Mouse (Mus musculus): ENCODE data around the gene Ak6.
A peak's percentile ranks its signal among the peaks of the same experiment; 100 is the strongest.

The Ak6 gene

DNA sequence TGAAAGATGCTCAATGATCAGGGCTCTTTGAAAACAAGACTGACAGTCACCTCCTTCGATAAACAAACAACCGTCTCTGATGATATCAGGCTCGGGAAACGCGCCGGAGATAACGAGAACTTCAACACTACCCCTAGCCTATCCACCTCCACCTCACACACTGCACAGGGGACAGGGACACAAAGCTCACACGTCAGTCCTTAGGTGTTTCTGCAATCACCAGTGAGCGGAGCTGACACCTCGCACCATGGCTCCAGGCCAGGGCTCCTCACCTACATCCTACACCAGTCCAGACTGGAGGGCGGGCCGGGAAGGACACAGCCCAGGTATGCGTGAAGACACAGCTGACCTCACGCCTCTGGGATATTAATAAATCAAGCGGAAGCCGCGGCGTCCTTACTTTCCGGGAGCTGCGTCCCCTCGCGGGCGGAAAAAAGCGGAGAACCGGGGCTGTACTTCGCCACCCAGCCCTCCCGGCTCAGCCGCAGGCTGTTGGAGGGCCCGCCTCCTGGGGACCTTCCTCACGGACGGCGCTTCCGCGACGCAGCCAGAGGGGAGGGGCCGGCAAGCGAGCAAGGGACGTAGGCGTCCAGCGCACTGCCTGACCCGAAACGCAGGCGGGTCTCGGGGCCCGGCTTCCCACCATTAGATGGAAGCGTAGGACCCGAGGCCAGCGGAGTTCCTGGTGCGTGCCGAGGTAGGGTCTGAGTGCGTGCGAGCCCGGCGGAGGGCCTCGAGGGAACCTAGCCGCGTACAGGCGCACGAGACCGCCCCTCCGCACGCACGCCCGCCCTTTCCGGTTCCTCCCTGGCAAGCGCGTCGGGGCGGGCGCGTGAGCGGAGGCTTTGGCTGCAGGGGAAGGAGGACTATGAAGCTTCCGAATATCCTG is at the start of gene Ak6, which contains the start of gene Rad17:
Ak6 (plus strand) TSS at position 430 of the 889 bp plus-strand sequence.
Rad17 (minus strand) TSS at position 502 of the 889 bp plus-strand sequence.
- peak; percentile 89 to 98 for DNase-seq (ENCODE audit: low spot score in 2 of 2)

DNA sequence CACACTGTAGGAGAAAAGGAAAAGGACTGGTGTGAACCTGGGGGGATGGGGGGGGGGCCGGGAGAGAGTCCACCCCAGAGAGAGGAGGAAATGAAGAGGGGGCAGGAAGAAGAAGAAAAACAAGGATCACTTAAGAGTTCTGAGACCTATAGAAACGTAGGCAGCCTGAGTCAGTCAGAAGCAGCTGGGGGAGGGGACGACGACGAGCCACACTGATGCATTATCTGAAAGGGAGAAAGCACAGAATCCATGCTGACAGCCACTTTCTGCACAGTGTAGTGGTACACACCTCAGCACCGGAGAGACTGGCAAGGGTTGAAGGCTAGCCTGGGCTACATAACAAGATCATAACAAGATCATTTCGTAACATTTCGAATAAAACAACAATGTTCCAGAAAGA is 49.7 kb upstream of the Ak6 start:
- no peak for DNase-seq (ENCODE audit: low spot score in 2 of 2)

DNA sequence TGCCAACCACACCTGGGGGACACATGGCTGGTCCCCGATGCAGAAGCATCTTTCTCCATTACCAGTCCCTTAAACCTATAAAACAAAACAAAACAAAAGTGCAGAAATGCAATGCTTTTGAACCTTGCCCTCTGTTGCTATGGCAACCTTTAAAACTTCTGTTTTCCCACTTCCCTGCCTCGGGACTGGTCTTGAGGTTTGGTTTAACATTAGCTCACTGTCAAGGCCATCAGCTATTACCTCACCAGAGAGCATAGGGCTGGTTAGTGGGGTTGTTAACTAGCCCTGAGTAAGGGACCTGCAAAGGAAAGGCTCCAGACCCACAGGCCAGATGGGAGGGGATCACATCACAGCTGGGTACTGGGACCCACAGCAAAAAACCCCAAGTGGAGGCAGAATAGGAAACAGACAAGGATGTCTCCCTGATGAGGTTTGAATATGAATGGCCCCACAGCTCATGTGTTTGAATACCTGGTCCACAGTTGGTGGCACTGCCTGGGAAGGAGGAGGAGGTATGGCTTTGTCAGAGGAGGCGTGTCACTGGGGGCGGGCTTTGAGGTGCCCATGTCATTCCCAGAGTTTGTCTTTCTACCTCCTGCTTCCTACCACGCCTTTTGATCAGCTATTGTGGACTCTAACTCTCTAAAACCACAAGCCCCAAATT is 48.4 kb upstream of the Ak6 start:
- DNase-seq (ENCODE audit: low spot score in 2 of 2), result no peak

DNA sequence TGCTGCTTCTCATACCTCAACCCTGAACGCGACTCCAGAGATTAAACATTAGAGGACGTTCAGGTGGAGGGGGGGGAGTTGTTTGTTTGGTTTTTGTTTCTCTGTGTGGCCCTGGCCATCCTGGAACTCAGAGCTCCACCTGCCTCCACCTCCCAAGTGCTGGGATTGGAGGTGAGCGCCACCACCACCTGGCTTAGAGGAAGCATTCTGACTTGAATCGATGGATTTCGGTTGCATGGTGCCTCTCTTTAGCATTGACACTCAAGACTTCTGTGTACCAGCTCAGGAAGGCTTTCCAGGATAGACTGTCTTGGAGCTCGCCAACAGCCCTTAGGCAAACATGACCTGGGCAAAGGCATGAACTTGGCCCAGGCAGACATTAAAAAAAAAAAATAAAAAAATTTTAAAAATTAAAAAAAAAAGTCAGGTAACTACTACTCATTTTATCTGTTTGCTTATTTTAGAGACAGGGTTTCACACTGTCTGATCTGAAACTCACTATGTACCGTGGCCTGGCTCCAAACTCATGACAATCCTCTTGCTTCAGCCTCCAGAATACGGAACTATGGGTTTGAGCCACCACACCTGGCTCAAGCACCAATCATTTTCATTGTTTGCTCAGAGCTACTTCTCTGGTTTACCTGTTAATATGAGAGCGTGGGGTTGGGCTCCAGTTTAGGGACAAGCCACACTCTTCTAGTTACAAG is 47.6 kb upstream of the Ak6 start:
- no peak for DNase-seq (ENCODE audit: low spot score in 2 of 2)

DNA sequence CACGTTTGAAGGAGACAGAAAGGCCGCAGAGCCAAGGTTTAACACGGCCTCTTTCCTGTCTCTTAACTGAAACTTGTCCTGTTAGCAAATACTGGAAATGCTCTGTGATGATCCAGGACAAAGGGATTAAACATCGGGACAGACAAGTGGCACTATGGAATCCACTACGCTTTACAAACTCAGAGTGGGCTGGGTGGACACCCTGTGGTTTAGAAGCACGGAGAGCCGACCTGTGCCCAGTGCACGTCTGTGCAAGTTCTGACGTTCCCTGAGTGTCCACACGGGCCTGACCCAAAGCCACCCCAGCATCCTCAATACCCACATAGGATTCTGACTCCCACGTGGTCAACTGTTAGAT is 47.1 kb upstream of the Ak6 start:
- no peak for DNase-seq (ENCODE audit: low spot score in 2 of 2)

DNA sequence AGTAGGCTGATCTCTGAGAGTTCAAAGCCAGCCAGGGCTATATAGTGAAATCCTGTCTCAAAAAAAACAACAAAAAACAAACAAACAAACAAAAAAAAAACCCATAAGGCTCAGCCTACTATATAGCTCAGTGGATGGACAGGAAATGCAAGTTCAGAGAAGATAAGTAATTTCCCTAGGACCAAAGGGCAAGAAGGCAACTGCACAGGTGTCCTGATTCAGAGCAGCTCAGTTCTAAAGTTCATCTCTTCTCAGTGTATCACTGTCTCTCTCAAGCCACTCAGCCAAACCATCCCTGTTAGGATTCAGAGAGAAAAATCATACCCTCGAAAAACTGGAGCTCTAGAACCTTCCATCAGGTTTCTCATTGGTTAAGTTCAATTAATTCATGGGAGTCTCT is 44.9 kb upstream of the Ak6 start:
- DNase-seq (ENCODE audit: low spot score in 2 of 2), result no peak

DNA sequence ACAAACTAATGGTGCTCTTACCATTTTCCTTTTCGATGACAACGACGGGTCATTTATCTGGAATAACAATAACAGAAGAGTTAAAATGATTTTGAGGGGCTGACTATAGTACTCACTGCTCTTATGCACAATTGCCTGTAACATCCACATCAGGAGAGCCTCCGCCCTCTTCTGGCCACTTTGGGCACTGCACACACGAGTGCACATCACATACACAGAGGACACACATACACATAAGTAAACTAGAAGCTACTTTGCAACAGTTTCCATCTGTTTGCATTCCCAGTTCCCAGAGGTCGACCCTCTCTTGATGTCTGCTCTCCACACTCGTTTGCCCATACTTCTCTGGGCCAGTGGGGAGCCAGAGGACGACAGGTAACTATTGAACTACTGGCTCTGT is 43.0 kb upstream of the Ak6 start:
- no peak for DNase-seq (ENCODE audit: low spot score in 2 of 2)

DNA sequence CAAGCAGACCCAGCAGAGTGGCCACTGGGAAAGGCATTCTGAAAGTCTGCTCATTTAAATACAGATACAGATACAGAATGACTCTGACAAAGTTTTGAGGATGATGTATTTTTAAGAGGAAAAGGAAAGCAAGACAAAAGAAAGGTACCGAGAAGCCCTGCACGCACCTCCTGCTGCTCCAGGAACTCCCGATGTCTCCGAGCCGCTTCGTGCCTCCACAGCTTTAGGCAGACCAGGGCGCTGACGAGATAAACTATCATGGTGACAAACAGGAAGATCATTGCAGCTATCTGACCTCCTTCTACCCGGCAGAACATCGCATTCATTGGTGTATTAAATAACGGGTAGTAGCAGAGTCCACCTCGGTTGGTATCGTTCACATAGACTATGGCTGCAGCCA is 39.5 kb upstream of the Ak6 start:
- DNase-seq (ENCODE audit: low spot score in 2 of 2), result no peak

DNA sequence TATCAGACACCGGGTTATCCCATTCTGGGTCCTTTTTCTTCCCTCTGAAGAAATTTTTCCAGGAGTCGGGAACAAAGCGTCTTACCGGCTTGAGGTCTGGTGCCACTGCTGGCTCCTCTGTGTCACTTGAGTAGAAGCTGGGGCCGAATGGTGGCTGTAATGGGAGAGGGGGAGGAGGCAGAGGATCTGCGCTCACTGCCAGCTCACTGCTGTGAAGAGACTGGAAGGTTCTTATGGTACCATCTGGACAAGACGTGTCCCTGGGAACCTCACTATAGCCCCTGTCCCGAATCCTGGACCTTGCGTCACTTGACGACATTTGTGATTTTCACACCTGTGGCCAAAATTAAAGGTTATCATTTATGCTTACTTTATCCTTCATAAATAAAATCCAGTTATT is 38.5 kb upstream of the Ak6 start:
- DNase-seq (ENCODE audit: low spot score in 2 of 2), result no peak

DNA sequence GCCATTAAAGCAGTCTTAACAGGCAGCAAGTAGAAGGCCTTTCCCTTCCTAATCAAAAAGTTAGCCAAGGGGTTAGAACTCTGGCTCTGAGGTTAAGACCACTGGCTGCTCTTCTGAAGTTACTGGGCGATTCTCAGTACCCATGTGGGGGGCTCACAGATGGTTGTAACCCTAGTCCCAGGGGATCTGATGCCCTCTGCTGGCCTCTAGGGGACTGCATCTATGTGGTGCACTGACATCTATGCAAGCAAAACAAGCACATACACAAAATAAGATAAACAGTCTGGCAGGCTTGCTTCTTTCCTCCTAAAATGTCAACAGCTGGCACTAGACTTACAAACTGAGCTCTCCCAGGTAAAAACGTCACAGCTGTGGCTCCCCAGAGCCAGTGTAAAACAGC is 37.9 kb upstream of the Ak6 start:
- no peak for DNase-seq (ENCODE audit: low spot score in 2 of 2)

DNA sequence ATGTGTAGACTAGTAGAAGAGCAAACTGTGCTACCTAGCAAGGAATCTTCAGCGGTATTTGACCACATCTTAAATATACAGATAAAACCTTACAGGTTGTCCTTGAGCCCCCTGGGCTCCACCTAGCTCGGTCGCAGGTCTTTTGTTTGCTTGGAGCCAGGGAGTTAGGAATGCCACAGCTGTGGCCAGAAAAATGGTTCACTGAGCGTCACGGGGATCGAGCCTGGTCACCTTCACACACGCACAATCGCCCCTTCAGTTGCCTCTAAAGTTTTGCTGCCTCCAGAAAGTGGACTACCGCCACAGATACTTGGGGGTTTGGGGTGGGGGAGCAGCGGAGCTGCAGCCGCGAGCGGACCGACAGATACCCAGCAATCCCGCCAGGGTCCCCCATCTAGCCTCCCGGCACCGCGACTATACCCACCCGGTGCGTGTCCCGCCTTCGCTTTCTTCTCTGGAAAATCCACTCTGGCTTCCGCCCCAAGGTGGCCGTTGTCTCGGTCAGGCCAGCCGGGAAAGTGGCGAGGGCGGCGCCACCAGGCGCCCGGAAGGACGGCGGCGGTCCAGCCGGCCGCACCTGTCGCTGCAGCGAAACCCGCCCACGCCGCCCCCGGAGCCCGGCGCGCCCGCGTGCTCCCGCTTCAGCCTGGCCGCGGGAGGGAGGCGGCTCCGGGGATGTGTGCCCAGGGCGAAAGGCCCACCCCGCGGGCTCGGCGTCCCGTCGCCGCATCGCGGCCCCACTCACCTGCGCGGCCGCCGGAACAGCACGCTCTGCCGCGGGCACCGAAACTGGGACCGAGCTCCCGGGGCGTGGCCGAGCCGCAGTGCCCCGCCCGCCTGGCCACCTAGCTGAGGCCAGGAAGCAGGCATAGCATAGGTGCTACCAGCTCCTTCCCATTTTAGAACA is 34.3 kb upstream of the Ak6 start, which contains the start of gene Marveld2:
Marveld2 (minus strand) TSS at position 791 of the 907 bp plus-strand sequence.
- peak; percentile 50 to 77 for DNase-seq (ENCODE audit: low spot score in 2 of 2)

DNA sequence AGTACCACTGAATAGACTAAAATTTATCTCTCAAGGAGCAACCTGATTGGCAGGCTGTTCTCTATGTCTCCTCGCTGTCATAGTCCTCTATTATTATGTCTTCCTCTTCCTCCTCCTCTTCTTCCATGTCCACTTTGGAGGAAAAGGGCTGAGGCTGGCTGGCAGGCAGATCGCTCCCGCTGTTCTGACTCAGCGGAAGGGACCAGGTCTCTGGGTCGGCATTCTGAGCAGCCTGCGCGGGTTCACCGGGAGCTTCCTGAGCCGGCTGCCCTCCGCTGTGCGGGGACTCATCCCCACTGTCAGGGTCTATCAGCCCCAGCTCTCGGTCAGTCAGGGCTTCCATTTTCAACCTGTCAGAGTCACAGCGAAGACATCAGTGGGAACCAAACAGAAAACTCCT is 33.2 kb upstream of the Ak6 start:
- no peak for DNase-seq (ENCODE audit: low spot score in 2 of 2)

DNA sequence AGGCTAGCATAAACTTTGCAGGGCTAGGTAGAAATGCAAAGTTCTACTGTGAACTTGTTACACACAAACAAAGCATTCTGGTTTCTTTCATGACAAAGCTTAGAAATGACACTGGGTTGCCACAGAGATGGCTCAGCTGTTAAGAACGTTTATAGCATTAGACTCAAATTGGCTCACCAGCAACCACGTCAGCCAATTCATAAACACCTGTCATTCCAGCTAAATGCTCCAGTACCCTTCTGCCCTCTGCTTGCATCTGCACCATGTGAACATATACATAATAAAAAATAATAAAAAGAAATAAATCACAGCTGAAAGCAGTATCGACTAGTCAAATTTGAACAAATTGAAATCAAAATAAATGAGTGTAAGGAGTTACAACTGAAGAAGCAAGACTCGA is 28.5 kb upstream of the Ak6 start:
- no peak for DNase-seq (ENCODE audit: low spot score in 2 of 2)

DNA sequence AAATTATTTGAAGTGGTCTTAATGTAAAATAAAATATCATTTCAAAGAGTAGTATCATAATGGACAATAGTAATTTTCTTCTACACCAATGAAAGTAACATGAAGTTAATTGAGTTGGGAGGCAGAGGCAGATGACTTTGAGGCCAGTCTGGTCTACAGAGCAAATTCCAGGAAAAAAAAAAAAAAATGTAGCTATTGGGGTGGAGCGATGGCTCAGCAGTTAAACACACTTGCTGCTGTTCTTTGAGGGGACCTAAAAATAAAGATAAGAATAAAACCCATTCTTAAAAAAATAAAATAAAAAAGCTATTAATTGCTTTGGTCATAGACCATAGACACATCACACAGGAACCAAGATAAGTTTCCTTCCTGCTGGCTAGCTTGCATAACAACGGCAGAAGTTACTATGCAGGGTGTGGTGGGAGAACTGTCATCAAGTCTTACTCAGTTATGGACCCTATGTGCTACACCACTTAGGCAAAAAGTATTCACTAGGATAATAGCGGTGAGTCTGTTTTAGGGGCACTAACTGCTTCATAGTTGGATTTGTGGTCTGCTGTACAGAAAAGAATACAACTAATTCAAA is 16.6 kb upstream of the Ak6 start:
- no peak for DNase-seq (ENCODE audit: low spot score in 2 of 2)

DNA sequence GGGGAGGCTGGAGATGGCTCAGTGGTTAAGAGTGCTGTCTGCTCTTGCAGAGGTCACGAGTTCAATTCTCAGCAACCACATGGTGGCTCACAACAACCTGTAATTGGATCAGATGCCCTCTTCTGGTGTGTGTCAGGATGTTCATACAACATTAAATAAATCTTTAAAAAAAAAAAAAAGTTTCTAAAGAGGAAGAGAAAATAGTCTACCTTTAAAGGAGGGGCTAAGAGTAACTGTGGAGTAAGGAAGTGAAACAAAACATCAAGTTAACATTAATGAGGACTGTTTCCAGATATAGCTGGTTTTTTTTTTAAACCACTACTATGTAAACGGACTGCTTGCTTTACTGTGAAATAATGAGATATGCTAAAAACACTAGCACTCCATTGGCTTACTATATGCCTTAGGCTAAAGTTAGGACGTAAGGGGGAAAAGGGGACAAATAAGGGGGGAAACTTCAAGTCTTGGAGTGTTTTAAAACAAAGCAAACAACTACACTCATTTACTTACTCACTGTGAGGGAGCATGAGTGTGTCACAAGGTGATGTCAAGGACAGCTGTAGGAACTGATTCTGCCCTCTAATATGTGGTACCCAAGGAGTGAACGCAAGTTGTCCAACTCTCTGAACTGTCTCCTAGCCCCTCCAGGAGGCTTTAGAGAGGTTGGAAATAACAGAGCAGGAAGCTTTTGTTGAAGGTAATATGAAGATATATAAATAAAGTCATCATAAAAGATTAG is 8.1 kb upstream of the Ak6 start:
- no peak for DNase-seq (ENCODE audit: low spot score in 2 of 2)

DNA sequence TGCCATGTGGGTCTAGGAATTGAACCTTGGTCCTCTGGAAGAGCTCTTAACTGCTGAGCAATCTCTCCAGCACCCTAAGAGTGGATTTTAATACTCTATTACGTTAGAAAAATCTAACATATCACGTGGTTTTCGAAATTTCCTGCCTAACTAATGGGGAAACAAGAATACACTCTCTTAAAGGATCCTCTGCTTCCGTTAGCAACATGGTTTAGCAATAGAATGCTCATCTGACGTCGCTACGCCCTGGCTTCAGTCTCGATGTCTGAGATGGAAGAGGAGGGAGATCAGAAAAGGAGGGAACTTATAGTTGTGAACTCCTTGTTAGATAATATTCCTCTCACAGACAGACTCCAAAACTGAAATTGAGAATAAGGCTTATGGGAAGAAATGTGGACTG is 2.6 kb upstream of the Ak6 start:
- no peak for DNase-seq (ENCODE audit: low spot score in 2 of 2)

DNA sequence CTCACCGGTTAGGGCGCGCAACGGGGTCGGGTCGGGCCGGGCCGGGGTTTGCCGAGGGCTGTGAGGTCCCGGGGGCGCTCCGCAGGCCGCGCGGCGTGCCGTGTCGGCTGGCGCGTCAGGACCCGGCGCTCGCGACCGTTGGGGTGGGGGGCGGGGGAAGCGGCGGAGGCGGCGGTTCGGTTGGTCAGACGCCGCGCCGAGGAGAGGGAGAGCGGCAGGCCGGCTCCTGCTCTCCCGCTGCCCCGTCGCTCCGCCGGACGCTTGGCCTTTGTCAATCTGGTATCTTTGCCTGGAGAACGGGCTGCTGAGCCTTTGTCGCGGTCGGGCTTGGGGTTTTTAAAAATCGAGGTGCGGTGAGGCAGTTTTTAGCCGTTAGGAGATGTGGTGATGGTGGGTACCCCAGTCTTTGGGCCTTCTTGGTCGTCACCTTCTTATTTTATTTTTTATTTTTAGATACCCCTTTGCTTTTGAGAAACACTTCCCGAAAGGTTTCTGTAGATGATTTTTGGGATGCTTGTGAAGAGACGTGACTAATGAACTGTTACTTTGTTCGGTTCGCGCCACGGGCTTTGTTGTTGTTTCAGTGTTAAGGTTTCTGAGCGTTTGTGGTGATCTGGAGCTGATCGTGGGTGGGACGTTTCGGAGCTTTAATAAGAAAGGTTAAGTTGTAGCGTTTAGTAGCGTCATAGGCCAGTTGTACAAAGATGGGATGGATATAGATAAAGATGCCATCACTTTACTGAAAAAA is 834 bp downstream of the Ak6 start, which contains the start of gene Taf9:
Taf9 (plus strand) TSS at position 141 of the 748 bp plus-strand sequence.
- no peak for DNase-seq (ENCODE audit: low spot score in 2 of 2)

DNA sequence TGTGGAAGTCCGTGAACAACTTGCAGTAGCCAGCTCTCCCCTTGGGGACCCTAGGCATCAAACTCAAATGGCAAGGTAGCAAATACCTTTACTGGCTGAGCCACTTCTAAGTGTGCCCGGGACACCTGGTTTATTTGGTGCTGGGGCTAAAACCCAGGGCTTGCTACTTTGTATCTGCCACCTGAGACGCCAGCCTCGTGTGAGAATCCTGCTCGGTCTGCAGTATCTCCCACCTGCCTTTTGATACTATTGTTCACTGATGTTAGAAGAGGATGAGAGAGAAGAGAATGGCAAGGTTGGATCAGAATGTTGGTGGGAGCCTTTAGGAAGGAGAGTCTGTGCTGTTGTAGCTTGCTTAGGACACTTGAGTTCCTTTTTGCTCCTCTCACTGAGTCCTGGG is 7.3 kb downstream of the Ak6 start:
- no peak for DNase-seq (ENCODE audit: low spot score in 2 of 2)

DNA sequence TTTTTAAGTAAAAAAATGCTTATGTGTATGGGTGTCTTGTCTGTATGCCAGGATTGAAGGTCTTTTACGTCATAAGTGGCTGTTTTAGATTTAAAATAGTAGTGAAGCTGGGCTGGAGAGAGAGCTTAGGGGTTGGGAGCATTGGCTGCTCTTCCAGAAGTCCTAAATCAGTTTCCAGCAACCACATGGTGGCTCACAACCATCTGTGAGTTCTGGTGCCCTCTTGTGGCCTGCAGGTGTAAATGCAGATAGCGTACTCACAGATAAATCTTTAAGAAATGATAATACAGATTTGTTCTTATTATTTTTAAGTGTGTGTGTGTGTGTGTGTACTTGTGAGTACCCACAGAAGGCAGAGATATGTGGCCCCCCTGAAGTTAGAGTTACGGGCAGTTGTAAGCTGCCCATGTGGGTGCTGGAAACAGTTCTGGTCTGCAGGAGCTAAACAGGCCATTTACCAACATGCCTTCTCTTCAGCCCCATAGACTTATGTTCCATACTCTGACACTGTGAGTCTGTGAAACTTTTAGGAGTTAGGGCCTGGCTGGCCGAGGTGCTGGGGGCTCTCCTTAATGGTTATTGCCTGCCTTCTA is 9.2 kb downstream of the Ak6 start:
- peak in 1 of 2 experiments; percentile 9 for DNase-seq (ENCODE audit: low spot score in 2 of 2)

All from urinary bladder, adult 18-20 months (tissue).